Mouse (Mus musculus) embryonic facial prominence, embryonic 12.5 days (tissue): ENCODE measurements around the gene Osbpl6. TPM values are rescaled to one million over a fixed set of nuclear protein-coding genes. Genes with fewer than 3 reads are reported as not detected.

ENCODE experiments used
- ATAC-seq: fragments of 200-750 bp; cut with Nextera tagmentation; 2 replicates; pipeline ENCODE4 v1.8.0; 2017; ENCODE audit not compliant: insufficient number of reproducible peaks, insufficient read depth, low FRiP score, low TSS enrichment
- H3K27ac ChIP-seq: fragments of 300-500 bp; sonication (generic); 2 replicates; pipeline ENCODE4 v1.5.1; 2016; ENCODE audit warnings: mild to moderate bottlenecking
- H3K27me3 ChIP-seq: fragments of 300-500 bp; sonication (generic); 2 replicates; pipeline ENCODE4 v1.6.1; 2016; ENCODE audit warnings: mild to moderate bottlenecking, moderate library complexity
- H3K36me3 ChIP-seq: fragments of 300-500 bp; sonication (generic); 2 replicates; pipeline ENCODE4 v1.6.1; 2016; ENCODE audit warnings: mild to moderate bottlenecking
- H3K4me1 ChIP-seq: fragments of 300-500 bp; sonication (generic); 2 replicates; pipeline ENCODE4 v1.6.1; 2016
- H3K4me2 ChIP-seq: fragments of 300-500 bp; sonication (generic); replicated peaks from 2 replicates; pipeline ENCODE4 v1.6.1; 2016; ENCODE audit warnings: mild to moderate bottlenecking, moderate library complexity
- H3K4me3 ChIP-seq: fragments of 300-500 bp; sonication (generic); 2 replicates; pipeline ENCODE4 v1.5.1; 2016; ENCODE audit warnings: mild to moderate bottlenecking
- H3K9ac ChIP-seq: fragments of 300-500 bp; sonication (generic); 2 replicates; pipeline ENCODE4 v1.6.1; 2016; ENCODE audit warnings: mild to moderate bottlenecking, moderate library complexity
- H3K9me3 ChIP-seq: fragments of 300-500 bp; sonication (generic); 2 replicates; pipeline ENCODE4 v1.6.1; 2016; ENCODE audit warnings: mild to moderate bottlenecking, moderate library complexity
- WGBS: fragments of 180-500 bp; shearing (Covaris S2); methylation state at CpG from one replicate; pipeline ENCODE4 v1.1.7; 2016; 5-methylcytosine and 5-hydroxymethylcytosine counted together
- polyA plus RNA-seq: library from polyadenylated mRNA; unstranded; fragments of >200 nt; fragmentation: Nextera tagmentation; extraction: Ambion mirVana; gene quantifications from 2 replicates; pipeline ENCODE4 v1.2.1, GENCODE M21; 2016

Gene Osbpl6
- polyA plus RNA-seq, 1 experiment from 2014 or later: 19.6 TPM

GRCm38 (mm10) chr2:76429318-76429717 lies 23.0 kb downstream of the Osbpl6 start:
- Histone ChIP-seq H3K9me3 (no peaks in the 10 kb centered on the region), H3K4me2 (no peak overlapping the region), H3K9ac (no peak overlapping the region), H3K36me3 (no peaks in the 10 kb centered on the region), H3K4me1 (peaks cover 9% of the 10 kb centered on the region; the same call in 1 of the 2 replicates), H3K4me3 (no peak overlapping the region), H3K27me3 (no peaks in the 10 kb centered on the region), H3K27ac (no peak overlapping the region)
- no peak for ATAC-seq
- WGBS: 36% methylated on average over 3 of the region's 3 CpGs

- 76% methylated on average over 5 of the region's 5 CpGs for WGBS
- Histone ChIP-seq H3K4me2 (no peak overlapping the region), H3K4me1 (peaks cover 9% of the 10 kb centered on the region; the same call in 1 of the 2 replicates), H3K27ac (no peak overlapping the region), H3K4me3 (no peak overlapping the region), H3K27me3 (no peaks in the 10 kb centered on the region), H3K9ac (no peak overlapping the region), H3K36me3 (no peaks in the 10 kb centered on the region), H3K9me3 (no peaks in the 10 kb centered on the region)
- no peak for ATAC-seq
Measured at GRCm38 (mm10) chr2:76429855-76430254, 23.5 kb downstream of the Osbpl6 start.

GRCm38 (mm10) chr2:76430539-76430938 lies 24.2 kb downstream of the Osbpl6 start:
- Histone ChIP-seq H3K27ac (no peak overlapping the region), H3K36me3 (no peaks in the 10 kb centered on the region), H3K4me1 (peaks cover 9% of the 10 kb centered on the region; the same call in 1 of the 2 replicates), H3K27me3 (no peaks in the 10 kb centered on the region), H3K4me2 (no peak overlapping the region), H3K9me3 (no peaks in the 10 kb centered on the region), H3K9ac (no peak overlapping the region), H3K4me3 (no peak overlapping the region)
- ATAC-seq: no peak
- 90% methylated on average over 3 of the region's 3 CpGs for WGBS

- Histone ChIP-seq H3K27ac (no peak overlapping the region), H3K4me1 (peaks cover 5% of the 10 kb centered on the region; the same call in 1 of the 2 replicates), H3K4me3 (no peak overlapping the region), H3K9me3 (no peaks in the 10 kb centered on the region), H3K36me3 (no peaks in the 10 kb centered on the region), H3K9ac (no peak overlapping the region), H3K4me2 (no peak overlapping the region), H3K27me3 (no peaks in the 10 kb centered on the region)
- no peak for ATAC-seq
- WGBS: 76% methylated on average over 7 of the region's 7 CpGs
Measured at GRCm38 (mm10) chr2:76434224-76434623, 27.9 kb downstream of the Osbpl6 start.

- no peak for ATAC-seq
- Histone ChIP-seq H3K27me3 (no peaks in the 10 kb centered on the region), H3K36me3 (no peaks in the 10 kb centered on the region), H3K4me1 (peaks cover 8% of the 10 kb centered on the region; the same call in 1 of the 2 replicates), H3K27ac (no peak overlapping the region), H3K9ac (no peak overlapping the region), H3K4me2 (no peak overlapping the region), H3K4me3 (no peak overlapping the region), H3K9me3 (no peaks in the 10 kb centered on the region)
- WGBS: 85% methylated on average over 7 of the region's 7 CpGs
Measured at GRCm38 (mm10) chr2:76435667-76436239, 29.4 kb downstream of the Osbpl6 start.

GRCm38 (mm10) chr2:76437372-76437771 lies 31.1 kb downstream of the Osbpl6 start:
- no peak overlapping the region for H3K4me3 ChIP-seq
- H3K27ac ChIP-seq: no peak overlapping the region
- H3K4me1 ChIP-seq: peaks cover 5% of the 10 kb centered on the region; the same call in 1 of the 2 replicates
- H3K4me2 ChIP-seq: no peak overlapping the region
- no peak overlapping the region for H3K9ac ChIP-seq
- no peak for ATAC-seq
- WGBS: 73% methylated on average over 2 of the region's 2 CpGs
- no peaks in the 10 kb centered on the region for H3K27me3 ChIP-seq
- no peaks in the 10 kb centered on the region for H3K9me3 ChIP-seq
- no peaks in the 10 kb centered on the region for H3K36me3 ChIP-seq

GRCm38 (mm10) chr2:76439540-76439939 lies 33.2 kb downstream of the Osbpl6 start:
- Histone ChIP-seq H3K4me3 (no peak overlapping the region), H3K9ac (no peak overlapping the region), H3K36me3 (no peaks in the 10 kb centered on the region), H3K27me3 (no peaks in the 10 kb centered on the region), H3K4me2 (no peak overlapping the region), H3K9me3 (no peaks in the 10 kb centered on the region), H3K4me1 (peaks cover 5% of the 10 kb centered on the region; the same call in 1 of the 2 replicates), H3K27ac (no peak overlapping the region)
- no peak for ATAC-seq
- 41% methylated on average over 2 of the region's 2 CpGs for WGBS

- Histone ChIP-seq H3K9me3 (no peaks in the 10 kb centered on the region), H3K4me3 (no peak overlapping the region), H3K27me3 (no peaks in the 10 kb centered on the region), H3K27ac (no peak overlapping the region), H3K4me2 (no peak overlapping the region), H3K36me3 (no peaks in the 10 kb centered on the region), H3K9ac (no peak overlapping the region), H3K4me1 (peaks cover 5% of the 10 kb centered on the region; the same call in 1 of the 2 replicates)
- ATAC-seq: no peak
- WGBS: 73% methylated on average over 3 of the region's 3 CpGs
Measured at GRCm38 (mm10) chr2:76442086-76442485, 35.8 kb downstream of the Osbpl6 start.

- 80% methylated on average over 6 of the region's 6 CpGs for WGBS
- H3K4me3 ChIP-seq: no peak overlapping the region
- no peak overlapping the region for H3K27ac ChIP-seq
- H3K27me3 ChIP-seq: no peaks in the 10 kb centered on the region
- H3K9ac ChIP-seq: no peak overlapping the region
- H3K36me3 ChIP-seq: no peaks in the 10 kb centered on the region
- ATAC-seq: no peak
- H3K4me2 ChIP-seq: no peak overlapping the region
- no peaks in the 10 kb centered on the region for H3K9me3 ChIP-seq
- no peaks in the 10 kb centered on the region for H3K4me1 ChIP-seq
Measured at GRCm38 (mm10) chr2:76449836-76450355, 43.6 kb downstream of the Osbpl6 start.

- no peak for ATAC-seq
- WGBS: 95% methylated on average over 5 of the region's 5 CpGs
- H3K9ac ChIP-seq: no peak overlapping the region
Measured at GRCm38 (mm10) chr2:76466723-76467122, 60.4 kb downstream of the Osbpl6 start.

GRCm38 (mm10) chr2:76468204-76468603 lies 61.9 kb downstream of the Osbpl6 start:
- ATAC-seq: no peak
- Histone ChIP-seq H3K4me3 (no peak overlapping the region), H3K27ac (no peak overlapping the region), H3K27me3 (no peaks in the 10 kb centered on the region), H3K9me3 (no peaks in the 10 kb centered on the region), H3K9ac (no peak overlapping the region), H3K4me1 (0 out of 2 replicates have a peak, but pooled peaks cover 4% of the 10 kb centered on the region), H3K36me3 (no peaks in the 10 kb centered on the region), H3K4me2 (no peak overlapping the region)
- 63% methylated on average over 8 of the region's 8 CpGs for WGBS

More at GRCm38 (mm10) chr2:76466723-76467122, 60.4 kb downstream of the Osbpl6 start:
- no peak overlapping the region for H3K4me2 ChIP-seq
- H3K4me1 ChIP-seq: 0 out of 2 replicates have a peak, but pooled peaks cover 4% of the 10 kb centered on the region
- H3K9me3 ChIP-seq: no peaks in the 10 kb centered on the region
- H3K4me3 ChIP-seq: no peak overlapping the region
- H3K36me3 ChIP-seq: no peaks in the 10 kb centered on the region
- H3K27ac ChIP-seq: no peak overlapping the region
- H3K27me3 ChIP-seq: no peaks in the 10 kb centered on the region

GRCm38 (mm10) chr2:76469091-76469750 lies 62.9 kb downstream of the Osbpl6 start:
- H3K9me3 ChIP-seq: no peaks in the 10 kb centered on the region
- H3K4me1 ChIP-seq: 0 out of 2 replicates have a peak, but pooled peaks cover 4% of the 10 kb centered on the region
- no peak overlapping the region for H3K4me2 ChIP-seq
- no peaks in the 10 kb centered on the region for H3K36me3 ChIP-seq
- WGBS: 81% methylated on average over 6 of the region's 6 CpGs
- H3K27ac ChIP-seq: no peak overlapping the region
- no peak overlapping the region for H3K9ac ChIP-seq
- no peaks in the 10 kb centered on the region for H3K27me3 ChIP-seq
- H3K4me3 ChIP-seq: no peak overlapping the region
- ATAC-seq: no peak
